Mouse (Mus musculus) lung, adult 2 months (tissue): ENCODE data around the gene Arid3a. TPM values are rescaled to one million over a fixed set of nuclear protein-coding genes. Genes with fewer than 3 reads are reported as not detected.
A peak's percentile ranks its signal among the peaks of the same experiment; 100 is the strongest.

ENCODE experiments used
- DNase-seq: peaks from one replicate; pipeline ENCODE4 v3.0.0; 2022
- H3K4me1 ChIP-seq: fragments of 200-500 bp; 2 replicates; pipeline ENCODE4 v1.6.1; 2011; ENCODE audit warnings: low read length; ENCODE audit not compliant: control insufficient read depth, insufficient read depth
- H3K4me3 ChIP-seq: fragments of 200-500 bp; replicated peaks from 2 replicates; pipeline ENCODE3; 2011; ENCODE audit warnings: low read depth, mild to moderate bottlenecking, control low read depth, low read length; ENCODE audit errors: extremely low read depth
- CTCF ChIP-seq: fragments of 200-500 bp; IDR thresholded peaks from 2 replicates; pipeline ENCODE4 v1.5.1; 2011; ENCODE audit warnings: mild to moderate bottlenecking, low read length, control low read depth; ENCODE audit not compliant: insufficient read depth
- POLR2A ChIP-seq: fragments of 200-500 bp; IDR thresholded peaks from 2 replicates; pipeline ENCODE4 v1.6.1; 2011; ENCODE audit warnings: low read depth, mild to moderate bottlenecking, control low read depth, low read length, borderline replicate concordance; ENCODE audit errors: extremely low read depth
- WGBS: fragments of 180-500 bp; shearing (Covaris S2); methylation state at CpG from one replicate; pipeline ENCODE4 v1.1.7; 2018; 5-methylcytosine and 5-hydroxymethylcytosine counted together
- polyA plus RNA-seq: library from polyadenylated mRNA; depleted of rRNA; stranded (reverse); fragments of >200 nt; gene quantifications from 2 replicates; pipeline ENCODE4 v1.2.3, GENCODE M21; 2012

Gene Arid3a
- polyA plus RNA-seq, 1 experiment = 7.8 TPM

- Histone ChIP-seq H3K4me1 (peaks cover 12% of the 10 kb centered on the region; the same call in 1 of the 2 replicates), H3K4me3 (peak overlapping the region; percentile 78)
- TF ChIP-seq CTCF = no peak
- no peak for TF ChIP-seq POLR2A
- WGBS = under 1% methylated on average over 54 of the region's 54 CpGs
- no peak for DNase-seq
Observed at GRCm38 (mm10) chr10:79927324-79928029, 634 bp downstream of the Arid3a start.

- H3K4me1 ChIP-seq = peaks cover 13% of the 10 kb centered on the region
- WGBS = 4% methylated on average over 25 of the region's 29 CpGs
- TF ChIP-seq CTCF (no peak), POLR2A (no peak)
- peak; percentile 50 for DNase-seq
- H3K4me3 ChIP-seq = peak overlapping the region; percentile 78
Observed at GRCm38 (mm10) chr10:79928030-79928694, 1.3 kb downstream of the Arid3a start.

- WGBS = 38% methylated on average over 9 of the region's 9 CpGs
Observed at GRCm38 (mm10) chr10:79928907-79929701, 2.3 kb downstream of the Arid3a start.

GRCm38 (mm10) chr10:79929967-79930825, 3.4 kb downstream of the Arid3a start:
- no peak overlapping the region for H3K4me3 ChIP-seq
- no peak for DNase-seq
- 84% methylated on average over 18 of the region's 18 CpGs for WGBS
- TF ChIP-seq CTCF (no peak), POLR2A (no peak)
- H3K4me1 ChIP-seq = peaks cover 31% of the 10 kb centered on the region

More at GRCm38 (mm10) chr10:79928907-79929701, 2.3 kb downstream of the Arid3a start:
- H3K4me3 ChIP-seq = no peak overlapping the region
- H3K4me1 ChIP-seq = peaks cover 22% of the 10 kb centered on the region
- DNase-seq = no peak
- no peak for TF ChIP-seq POLR2A
- no peak for TF ChIP-seq CTCF

- no peak for DNase-seq
- TF ChIP-seq CTCF = no peak
- no peak for TF ChIP-seq POLR2A
- WGBS = 94% methylated on average over 16 of the region's 16 CpGs
- Histone ChIP-seq H3K4me1 (peaks cover 31% of the 10 kb centered on the region), H3K4me3 (no peak overlapping the region)
Observed at GRCm38 (mm10) chr10:79930826-79931186, 4.0 kb downstream of the Arid3a start.

GRCm38 (mm10) chr10:79931797-79932196, 5.0 kb downstream of the Arid3a start:
- TF ChIP-seq CTCF (no peak), POLR2A (no peak)
- peaks cover 32% of the 10 kb centered on the region for H3K4me1 ChIP-seq
- no peak for DNase-seq
- no peak overlapping the region for H3K4me3 ChIP-seq
- 89% methylated on average over 9 of the region's 9 CpGs for WGBS

GRCm38 (mm10) chr10:79932736-79933135, 5.9 kb downstream of the Arid3a start:
- Histone ChIP-seq H3K4me1 (peaks cover 39% of the 10 kb centered on the region), H3K4me3 (no peak overlapping the region)
- 30% methylated on average over 8 of the region's 8 CpGs for WGBS
- TF ChIP-seq CTCF (no peak), POLR2A (no peak)
- peak; percentile 44 for DNase-seq

- WGBS = 55% methylated on average over 9 of the region's 9 CpGs
- no peak overlapping the region for H3K4me3 ChIP-seq
- TF ChIP-seq POLR2A (no peak), CTCF (no peak)
- no peak for DNase-seq
- peaks cover 40% of the 10 kb centered on the region for H3K4me1 ChIP-seq
Observed at GRCm38 (mm10) chr10:79933145-79933679, 6.4 kb downstream of the Arid3a start.
